22 mouse cellular contexts compared by ENCODE assay signal in the genomic region with DNA sequence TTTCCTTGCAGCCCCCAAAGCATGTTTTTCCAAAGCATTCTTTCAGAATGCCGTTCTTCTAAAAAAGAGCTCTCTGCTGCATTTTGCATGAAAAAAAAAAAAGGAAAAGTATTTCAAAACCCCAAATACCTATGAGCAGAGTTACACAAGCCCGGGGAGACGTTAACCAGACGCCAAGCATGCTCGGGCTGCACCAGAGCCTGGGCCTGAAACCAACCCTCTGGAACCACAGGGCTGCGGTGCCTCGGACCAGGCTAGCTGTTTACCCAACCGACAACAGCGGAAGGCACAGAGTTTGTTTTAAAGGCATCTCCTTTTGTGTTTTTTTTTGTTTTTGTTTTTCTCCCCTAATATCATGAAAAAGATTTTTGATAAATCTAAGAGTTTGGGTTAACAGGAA. TPM values are rescaled to one million over a fixed set of nuclear protein-coding genes. Genes with fewer than 3 reads are reported as not detected.
DNase-seq lines count a peak whose midpoint lies in the region; ATAC-seq and TF ChIP-seq lines count a peak whose summit lies in the region.
"Had no signal": no experiment of that assay in that cellular context is flagged by ENCODE, and none has a peak within 500 bp of the region (broad histone marks: within the 10 kb centered on the region; RNA-seq: fewer than 3 reads in every experiment).

No protein-coding gene starts in this region.

- 68% methylated on average over 9 of the region's 9 CpGs for WGBS in limb, embryonic 12.5 days
- WGBS in limb, embryonic 10.5 days, result 80% methylated on average over 9 of the region's 9 CpGs
- WGBS in embryonic facial prominence, embryonic 15.5 days, result 40% methylated on average over 9 of the region's 9 CpGs
- WGBS in limb, embryonic 14.5 days, result 53% methylated on average over 9 of the region's 9 CpGs
- WGBS in liver, postnatal 0 days (ENCODE audit: insufficient replicate concordance), result 68% methylated on average over 9 of the region's 9 CpGs

- TF ChIP-seq POLR2A in limb, embryonic 14.5 days (IDR thresholded peaks at IDR 0.05; ENCODE audit: borderline replicate concordance, extremely low read depth, insufficient read depth, insufficient read length), result no peak

- H3K27ac ChIP-seq in limb, embryonic 12.5 days, result 0 out of 2 replicates have a peak overlapping the region, but pooled peaks have one; percentile 41
- no peak overlapping the region for H3K27ac ChIP-seq in limb, embryonic 10.5 days
- peak overlapping the region; percentile 48 for H3K27ac ChIP-seq in embryonic facial prominence, embryonic 15.5 days (replicated peaks)
- peak overlapping the region; percentile 48; the same call in 1 of the 2 replicates for H3K27ac ChIP-seq in limb, embryonic 14.5 days (replicated peaks; ENCODE audit: low read depth, low read length)
- no peak overlapping the region for H3K27ac ChIP-seq in liver, postnatal 0 days (ENCODE audit: low read depth)
- H3K27ac ChIP-seq: forebrain, embryonic 12.5 days; heart, adult 2 months; heart, embryonic 10.5 days; hindbrain, embryonic 12.5 days; hindbrain, embryonic 15.5 days had no signal

- no peak for DNase-seq in limb, embryonic 10.5 days (ENCODE audit: low spot score)
- no peak for DNase-seq in limb, embryonic 14.5 days (ENCODE audit: low spot score)
- no peak for DNase-seq in yolk sac, embryonic 10.5 days (ENCODE audit: low spot score)
- no peak for DNase-seq in liver, postnatal 0 days
- DNase-seq: adrenal gland, adult 8-10 months; cerebellum, adult 11 months; cerebellum, adult 2 months; cerebellum, adult 9-11 months; cerebellum, postnatal 25 days; gastrocnemius, postnatal 25 days; heart, adult 2 months had no signal

- H3K27me3 ChIP-seq in limb, embryonic 12.5 days, result no peaks in the 10 kb centered on the region
- 0 out of 2 replicates have a peak, but pooled peaks cover 2% of the 10 kb centered on the region for H3K27me3 ChIP-seq in limb, embryonic 10.5 days (ENCODE audit: low read depth, poor library complexity, severe bottlenecking)
- H3K27me3 ChIP-seq in embryonic facial prominence, embryonic 15.5 days, result no peaks in the 10 kb centered on the region
- no peaks in the 10 kb centered on the region for H3K27me3 ChIP-seq in limb, embryonic 14.5 days (ENCODE audit: control insufficient read depth, insufficient read depth, low read length)
- no peaks in the 10 kb centered on the region for H3K27me3 ChIP-seq in liver, postnatal 0 days (ENCODE audit: insufficient read depth, low read length)
- H3K27me3 ChIP-seq: hindbrain, embryonic 15.5 days had no signal

- H3K9me3 ChIP-seq in limb, embryonic 12.5 days, result no peaks in the 10 kb centered on the region
- H3K9me3 ChIP-seq in limb, embryonic 10.5 days (replicated peaks), result no peaks in the 10 kb centered on the region
- no peaks in the 10 kb centered on the region for H3K9me3 ChIP-seq in embryonic facial prominence, embryonic 15.5 days (replicated peaks)
- H3K9me3 ChIP-seq in limb, embryonic 14.5 days (ENCODE audit: control insufficient read depth, low read length), result no peaks in the 10 kb centered on the region
- H3K9me3 ChIP-seq in liver, postnatal 0 days (ENCODE audit: low read length), result no peaks in the 10 kb centered on the region
- H3K9me3 ChIP-seq: forebrain, embryonic 12.5 days; forebrain, embryonic 15.5 days; heart, embryonic 10.5 days; hindbrain, embryonic 12.5 days; hindbrain, embryonic 15.5 days had no signal

- H3K4me1 ChIP-seq in limb, embryonic 12.5 days (replicated peaks), result peaks cover 30% of the 10 kb centered on the region
- H3K4me1 ChIP-seq in limb, embryonic 10.5 days, result peaks cover 13% of the 10 kb centered on the region
- peaks cover 31% of the 10 kb centered on the region for H3K4me1 ChIP-seq in embryonic facial prominence, embryonic 15.5 days
- peaks cover 8% of the 10 kb centered on the region for H3K4me1 ChIP-seq in limb, embryonic 14.5 days (ENCODE audit: control insufficient read depth, insufficient read depth, low read length)
- no peaks in the 10 kb centered on the region for H3K4me1 ChIP-seq in liver, postnatal 0 days (ENCODE audit: insufficient read depth)
- H3K4me1 ChIP-seq: forebrain, embryonic 12.5 days; hindbrain, embryonic 15.5 days had no signal

- no peak for ATAC-seq in limb, embryonic 12.5 days (ENCODE audit: insufficient number of reproducible peaks, insufficient read depth, low FRiP score, low TSS enrichment, low read depth)
- ATAC-seq in embryonic facial prominence, embryonic 15.5 days (ENCODE audit: insufficient number of reproducible peaks, low FRiP score, low TSS enrichment, low read depth), result no peak
- no peak for ATAC-seq in limb, embryonic 14.5 days (ENCODE audit: low FRiP score, low read depth)
- no peak for ATAC-seq in liver, postnatal 0 days
- ATAC-seq: CD4-positive, CD25-positive, alpha-beta regulatory T cell, adult 4 months; forebrain, embryonic 15.5 days had no signal

- H3K4me2 ChIP-seq in limb, embryonic 12.5 days, result no peak overlapping the region
- no peak overlapping the region for H3K4me2 ChIP-seq in embryonic facial prominence, embryonic 15.5 days (replicated peaks)
- no peak overlapping the region for H3K4me2 ChIP-seq in limb, embryonic 14.5 days (replicated peaks; ENCODE audit: low read depth, low read length, severe bottlenecking)
- no peak overlapping the region for H3K4me2 ChIP-seq in liver, postnatal 0 days (ENCODE audit: low read depth, low read length)
- H3K4me2 ChIP-seq: forebrain, embryonic 12.5 days; forebrain, embryonic 15.5 days; hindbrain, embryonic 12.5 days; hindbrain, embryonic 15.5 days had no signal

- no peak overlapping the region for H3K9ac ChIP-seq in limb, embryonic 12.5 days (replicated peaks)
- H3K9ac ChIP-seq in embryonic facial prominence, embryonic 15.5 days, result no peak overlapping the region
- H3K9ac ChIP-seq in limb, embryonic 14.5 days (ENCODE audit: low read depth, low read length, severe bottlenecking), result no peak overlapping the region
- no peak overlapping the region for H3K9ac ChIP-seq in liver, postnatal 0 days (replicated peaks)
- H3K9ac ChIP-seq: forebrain, embryonic 12.5 days; forebrain, embryonic 15.5 days; hindbrain, embryonic 12.5 days; hindbrain, embryonic 15.5 days had no signal

- no peak overlapping the region for H3K4me3 ChIP-seq in limb, embryonic 12.5 days (replicated peaks)
- H3K4me3 ChIP-seq in limb, embryonic 10.5 days, result no peak overlapping the region
- no peak overlapping the region for H3K4me3 ChIP-seq in embryonic facial prominence, embryonic 15.5 days (replicated peaks)
- H3K4me3 ChIP-seq in limb, embryonic 14.5 days (replicated peaks; ENCODE audit: low read length), result no peak overlapping the region
- no peak overlapping the region for H3K4me3 ChIP-seq in liver, postnatal 0 days (ENCODE audit: low read depth, low read length)
- H3K4me3 ChIP-seq: erythroblast, embryonic 14.5 days; forebrain, embryonic 12.5 days; forebrain, embryonic 15.5 days; heart, adult 2 months; heart, embryonic 10.5 days; hindbrain, embryonic 12.5 days; hindbrain, embryonic 15.5 days had no signal

- no peak for TF ChIP-seq CTCF in liver, postnatal 0 days (IDR thresholded peaks at IDR 0.05; ENCODE audit: low read depth)

- H3K36me3 ChIP-seq in limb, embryonic 12.5 days, result peaks cover 33% of the 10 kb centered on the region
- peaks cover 32% of the 10 kb centered on the region for H3K36me3 ChIP-seq in limb, embryonic 10.5 days
- peaks cover 23% of the 10 kb centered on the region for H3K36me3 ChIP-seq in embryonic facial prominence, embryonic 15.5 days
- peaks cover 18% of the 10 kb centered on the region for H3K36me3 ChIP-seq in limb, embryonic 14.5 days (ENCODE audit: control insufficient read depth, insufficient read depth, low read length)
- 0 out of 2 replicates have a peak, but pooled peaks cover 3% of the 10 kb centered on the region for H3K36me3 ChIP-seq in liver, postnatal 0 days (replicated peaks; ENCODE audit: insufficient read depth, low read length)
- H3K36me3 ChIP-seq: forebrain, embryonic 12.5 days; forebrain, embryonic 15.5 days; hindbrain, embryonic 12.5 days; hindbrain, embryonic 15.5 days had no signal

- no peak for TF ChIP-seq EP300 in liver, postnatal 0 days (IDR thresholded peaks at IDR 0.05; ENCODE audit: low read depth)

RNA-seq across cellular contexts. Expression of a gene that starts 6.7 kb away (rescaled TPM):
- 50.9 and 54.0 TPM in 2 replicates for polyA plus RNA-seq in limb, embryonic 12.5 days (2016; fragmentation: Nextera tagmentation; extraction: Ambion mirVana)
- 25.6 and 35.4 TPM in 2 replicates for polyA plus RNA-seq in limb, embryonic 10.5 days (2016; fragmentation: Nextera tagmentation; extraction: Ambion mirVana)
- 55.6 and 56.7 TPM in 2 replicates for polyA plus RNA-seq in embryonic facial prominence, embryonic 15.5 days (2015; fragmentation: Nextera tagmentation; extraction: Ambion mirVana)
- polyA plus RNA-seq in limb, embryonic 14.5 days (2012; rRNA removed), result 28.9 and 29.1 TPM in 2 replicates
- polyA plus RNA-seq in limb, embryonic 14.5 days (2014; fragmentation: Nextera tagmentation; extraction: Ambion mirVana), result 52.2 and 55.7 TPM in 2 replicates
- polyA plus RNA-seq in liver, postnatal 0 days (2015; fragmentation: Nextera tagmentation; extraction: Ambion mirVana), result 7.8 and 7.9 TPM in 2 replicates

RNA-seq across cellular contexts. Expression of a gene that starts 21.2 kb away (rescaled TPM):
- polyA plus RNA-seq in limb, embryonic 12.5 days (2016; fragmentation: Nextera tagmentation; extraction: Ambion mirVana), result 0.23 and 0.70 TPM in 2 replicates
- 0.36 TPM in 1 of 2 replicates, not detected in the other for polyA plus RNA-seq in limb, embryonic 10.5 days (2016; fragmentation: Nextera tagmentation; extraction: Ambion mirVana)
- 12.7 and 19.2 TPM in 2 replicates for polyA plus RNA-seq in embryonic facial prominence, embryonic 15.5 days (2015; fragmentation: Nextera tagmentation; extraction: Ambion mirVana)
- 0.58 and 0.87 TPM in 2 replicates for polyA plus RNA-seq in limb, embryonic 14.5 days (2012; rRNA removed)
- 0.44 and 0.76 TPM in 2 replicates for polyA plus RNA-seq in limb, embryonic 14.5 days (2014; fragmentation: Nextera tagmentation; extraction: Ambion mirVana)
- not detected in 2 replicates for polyA plus RNA-seq in liver, postnatal 0 days (2015; fragmentation: Nextera tagmentation; extraction: Ambion mirVana)
- polyA plus RNA-seq: C2C12; CD4-positive, CD25-positive, alpha-beta regulatory T cell, adult 4 months; erythroblast, embryonic 14.5 days; heart, embryonic 10.5 days; heart, postnatal 0 days had no signal

Comparison
In these comparisons a context has a peak if more than half of its experiments do, and no peak if none do; other contexts are left out.
1. H3K27ac ChIP-seq: peak in limb, embryonic 12.5 days (single experiment), embryonic facial prominence, embryonic 15.5 days (single experiment) and limb, embryonic 14.5 days (single experiment); none in limb, embryonic 10.5 days (single experiment) and liver, postnatal 0 days (single experiment).